Mouse (Mus musculus) fibroblast of lung, adult 2 months (primary cell): ENCODE data around the gene Lgalsl.
A peak's percentile ranks its signal among the peaks of the same experiment; 100 is the strongest.

Experiments used
- DNase-seq: peaks from one replicate; pipeline ENCODE4 v3.0.0-alpha.2; 2011; ENCODE audit warnings: low read depth

Lgalsl gene

DNA sequence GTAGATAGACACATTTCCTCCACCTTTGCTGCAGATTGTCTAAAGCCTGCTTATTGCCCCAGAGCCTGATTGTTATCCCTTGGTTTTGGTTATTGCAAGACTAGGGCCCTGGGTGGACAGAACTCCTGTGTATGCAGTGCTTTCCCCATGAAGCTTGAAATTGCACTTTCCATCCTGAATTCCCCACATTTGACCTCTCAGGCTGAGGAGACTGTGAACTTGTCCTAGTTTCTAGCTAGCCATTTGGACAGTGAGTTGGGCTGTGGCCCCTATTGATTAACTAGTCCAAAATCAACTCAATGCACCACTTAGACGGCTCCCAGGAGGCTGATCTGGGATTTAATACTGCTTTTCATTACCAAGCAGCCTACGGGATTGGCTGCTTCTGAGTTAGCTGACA is 6.9 kb downstream of the Lgalsl start:
- no peak for DNase-seq

DNA sequence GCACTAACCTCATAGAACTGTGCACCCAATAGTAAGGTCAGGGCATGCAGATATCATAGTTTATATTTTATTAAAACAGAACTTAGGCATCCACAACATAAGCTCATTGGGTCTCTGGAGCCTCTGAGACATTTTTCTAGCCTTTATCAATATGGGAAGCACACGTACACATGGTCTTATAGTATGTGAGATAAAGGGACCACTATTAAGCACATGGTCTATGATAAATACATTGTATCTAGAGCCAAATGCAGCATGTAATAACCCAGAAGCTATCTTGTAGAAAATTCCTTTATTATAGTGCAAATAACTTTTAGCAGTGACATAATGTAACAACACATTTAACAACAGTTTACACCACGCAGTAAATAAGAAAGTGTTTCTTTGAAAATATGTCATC is 7.6 kb downstream of the Lgalsl start:
- no peak for DNase-seq

GRCm38 (mm10) chr11:20821351-20821750 is 9.5 kb downstream of the Lgalsl start:
- DNase-seq: no peak

GRCm38 (mm10) chr11:20813901-20814523 is 16.8 kb downstream of the Lgalsl start:
- no peak for DNase-seq

DNA sequence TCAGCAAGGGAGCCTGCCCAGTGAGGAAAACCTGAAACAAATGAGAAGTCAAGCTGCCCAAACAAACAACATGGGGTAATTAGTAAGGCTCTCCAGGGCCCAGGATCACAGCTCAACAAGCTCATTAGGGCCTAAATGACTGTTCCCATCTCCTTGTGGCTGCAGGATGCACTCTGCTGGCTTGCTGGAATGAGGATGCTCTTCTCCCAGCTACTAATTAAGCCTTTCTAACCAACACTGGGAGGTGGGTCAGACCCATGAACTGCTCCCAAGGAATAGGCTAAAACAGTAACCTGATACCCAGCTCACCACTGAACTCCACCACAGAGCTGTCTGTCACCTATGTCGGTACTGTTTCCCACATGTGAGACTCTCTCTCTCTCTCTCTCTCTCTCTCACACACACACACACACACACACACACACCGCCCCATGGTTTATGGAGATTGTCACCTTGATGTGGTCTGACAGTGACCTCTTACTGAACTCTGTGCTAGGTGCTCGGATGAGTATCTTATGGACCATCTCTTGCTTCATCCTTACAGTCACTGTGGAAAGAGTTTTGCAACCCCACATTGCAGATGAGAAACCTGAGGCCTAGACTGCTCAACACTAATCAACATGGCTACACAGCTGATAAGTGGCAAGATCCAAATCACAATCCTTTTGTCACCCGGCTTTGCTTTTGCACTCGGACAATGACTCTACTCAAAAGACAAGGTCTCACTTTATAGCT is 18.5 kb downstream of the Lgalsl start:
- DNase-seq: no peak

GRCm38 (mm10) chr11:20806659-20807058 is 24.2 kb downstream of the Lgalsl start:
- DNase-seq: no peak

- DNase-seq: no peak
These were observed 25.1 kb downstream of the Lgalsl start for GRCm38 (mm10) chr11:20805604-20806249.

GRCm38 (mm10) chr11:20804416-20804815 is 26.4 kb downstream of the Lgalsl start:
- DNase-seq: no peak

DNA sequence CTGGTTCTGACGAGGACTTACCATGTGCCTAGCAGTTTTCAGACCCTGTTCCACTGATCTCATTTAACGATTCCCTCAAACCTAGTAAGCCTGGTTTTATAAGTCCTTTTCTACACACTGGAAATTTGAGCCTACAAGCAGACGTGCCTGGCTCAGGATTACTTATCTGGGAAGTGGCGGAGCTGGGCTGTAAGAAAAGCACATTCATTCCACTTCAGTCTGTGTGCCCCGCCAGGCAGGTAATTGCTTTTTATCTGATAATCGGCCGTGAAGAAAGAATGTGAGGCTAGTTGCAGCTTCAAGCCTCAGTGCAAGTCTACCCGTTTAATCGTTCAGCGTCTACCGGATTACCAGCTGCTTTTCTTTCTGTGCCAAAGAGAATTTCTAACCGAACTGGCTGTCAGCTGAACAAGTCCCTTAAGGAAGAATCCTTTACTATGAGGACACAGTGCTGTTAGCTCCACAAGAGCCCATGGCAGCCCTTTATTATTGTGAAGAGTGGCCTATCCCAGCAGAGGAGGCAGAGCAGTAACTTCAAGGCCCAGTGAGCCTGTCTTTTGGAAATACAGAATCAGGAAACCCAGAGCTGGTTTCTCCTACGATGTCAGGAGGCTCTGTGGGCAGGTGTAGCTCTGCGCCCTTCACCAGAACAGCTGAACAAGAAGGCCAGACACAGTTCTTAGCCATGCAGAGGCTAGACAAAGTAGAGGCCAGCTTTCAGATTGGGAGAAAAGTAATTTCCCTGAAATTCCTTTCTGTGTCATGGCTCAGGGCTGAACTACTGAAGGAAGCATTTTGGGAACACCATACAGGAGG is 30.4 kb downstream of the Lgalsl start:
- DNase-seq: no peak

DNA sequence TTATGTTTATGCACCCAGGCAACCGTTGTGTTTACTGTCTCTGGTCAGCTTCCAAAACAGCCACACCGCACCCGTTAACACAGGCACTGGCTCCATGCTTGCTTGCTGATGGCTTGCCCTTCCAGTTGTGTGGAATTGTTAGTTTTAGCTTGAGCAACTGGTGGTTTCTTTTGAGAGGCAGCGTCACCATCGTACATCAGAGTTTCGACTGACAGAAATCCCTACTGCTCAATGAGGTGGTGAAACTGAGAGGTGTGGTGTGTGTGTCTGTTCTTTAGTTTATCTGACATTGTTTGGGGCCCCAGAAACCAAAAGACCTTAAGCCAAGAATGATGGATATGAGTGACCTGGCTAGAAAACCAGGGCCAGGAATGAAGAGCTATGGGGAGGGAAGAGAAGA is 33.0 kb downstream of the Lgalsl start:
- no peak for DNase-seq

DNA sequence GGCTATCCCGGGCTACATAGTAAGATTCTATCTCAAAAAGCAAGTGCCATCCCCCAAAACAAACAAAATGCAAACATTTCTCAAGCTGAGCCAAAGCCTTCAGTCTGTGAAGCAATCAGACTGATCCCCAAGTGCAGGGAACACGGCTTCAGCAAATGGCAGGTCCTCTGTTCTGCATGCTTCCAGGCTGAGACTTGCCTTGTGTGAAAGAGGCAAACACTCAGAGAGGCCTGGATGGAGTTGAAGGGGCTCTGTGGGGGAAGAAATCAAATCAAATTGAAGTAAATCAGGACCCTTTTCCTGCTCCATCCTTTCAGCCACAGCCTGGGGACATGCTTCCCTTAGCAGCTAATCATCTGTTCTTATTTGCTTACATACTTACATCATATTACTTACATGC is 35.4 kb downstream of the Lgalsl start:
- no peak for DNase-seq

- no peak for DNase-seq
These were observed 36.0 kb downstream of the Lgalsl start for GRCm38 (mm10) chr11:20794913-20795254.

GRCm38 (mm10) chr11:20794196-20794912 is 36.5 kb downstream of the Lgalsl start:
- DNase-seq: peak; percentile 62

DNA sequence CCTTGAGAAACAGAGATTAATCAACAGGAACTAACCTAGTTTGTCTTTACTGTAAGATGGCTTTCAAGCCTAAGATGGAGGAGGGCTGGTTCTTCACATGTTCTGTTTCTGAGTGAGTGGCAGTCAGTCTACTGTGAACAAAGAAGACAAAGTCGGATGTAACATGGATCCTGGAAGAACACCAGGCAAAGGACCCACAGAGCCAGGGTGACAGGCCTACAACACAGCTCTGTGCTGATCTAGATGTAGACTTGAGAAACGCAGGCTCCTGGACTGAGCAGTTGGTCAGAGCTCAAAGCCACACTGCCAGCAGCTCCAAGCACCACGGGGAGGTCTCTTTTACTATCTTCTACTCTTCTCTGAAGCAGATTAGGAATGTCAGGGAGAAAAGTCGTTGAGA is 37.2 kb downstream of the Lgalsl start:
- DNase-seq: no peak

DNA sequence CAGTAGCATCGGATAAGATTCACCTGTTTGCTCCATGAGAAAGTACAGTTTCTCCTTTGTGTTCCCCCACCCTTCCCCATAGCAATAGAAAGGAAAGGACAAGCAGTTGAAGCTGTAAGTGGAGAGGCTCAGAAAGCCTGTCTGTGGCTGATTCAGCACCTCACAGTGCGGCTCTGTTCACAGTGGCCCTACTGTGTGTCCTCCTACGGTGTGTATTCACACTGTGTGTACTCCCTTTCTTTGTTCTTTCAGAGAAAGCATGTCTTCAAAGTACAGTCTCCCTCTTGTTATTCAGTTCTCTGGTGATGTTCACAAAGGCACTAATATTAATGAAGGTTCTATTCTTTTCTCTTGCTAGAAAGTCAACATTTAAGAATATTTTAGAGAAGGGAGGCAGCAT is 38.2 kb downstream of the Lgalsl start:
- DNase-seq: no peak

- DNase-seq: no peak
These were observed 39.5 kb downstream of the Lgalsl start for GRCm38 (mm10) chr11:20791334-20791733.

DNA sequence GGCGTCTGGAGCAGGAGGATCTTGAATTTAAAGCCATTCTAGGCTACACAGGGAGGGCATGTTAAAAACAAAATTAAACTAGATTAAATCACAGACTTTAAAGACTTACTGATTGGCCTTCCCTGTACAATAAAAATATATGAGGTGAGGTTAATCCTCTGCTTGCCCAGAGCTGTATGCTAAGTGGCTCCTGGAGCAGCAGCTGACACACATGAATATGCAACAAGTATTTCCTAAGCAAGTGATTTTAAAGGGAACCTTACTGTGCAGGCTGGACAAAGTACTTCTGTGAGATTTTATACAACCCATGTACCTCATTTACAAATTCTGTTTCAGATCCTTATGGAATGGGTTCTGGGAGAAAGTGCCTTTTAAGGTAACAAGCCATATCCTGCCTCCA is 41.8 kb downstream of the Lgalsl start:
- no peak for DNase-seq

DNA sequence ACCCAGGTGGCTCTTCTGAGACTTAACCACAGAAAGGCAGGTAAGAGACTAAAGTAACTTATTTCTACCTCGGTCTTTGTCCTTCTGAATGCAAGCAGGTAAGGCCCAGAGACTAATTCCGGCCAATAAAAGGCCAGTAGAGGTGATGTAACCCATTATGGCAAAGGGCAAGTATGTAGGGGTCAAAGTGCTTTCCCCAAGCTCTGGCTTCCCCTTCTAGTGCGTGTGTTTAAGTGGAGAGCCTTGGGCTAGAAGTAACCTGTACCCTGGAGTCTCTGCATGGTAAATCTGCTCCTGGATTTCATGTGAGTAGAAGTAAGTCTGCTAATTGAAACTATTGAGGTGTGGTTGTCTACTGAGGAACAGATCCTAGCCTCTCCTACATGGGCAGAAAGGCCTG is 42.8 kb downstream of the Lgalsl start:
- DNase-seq: no peak

DNA sequence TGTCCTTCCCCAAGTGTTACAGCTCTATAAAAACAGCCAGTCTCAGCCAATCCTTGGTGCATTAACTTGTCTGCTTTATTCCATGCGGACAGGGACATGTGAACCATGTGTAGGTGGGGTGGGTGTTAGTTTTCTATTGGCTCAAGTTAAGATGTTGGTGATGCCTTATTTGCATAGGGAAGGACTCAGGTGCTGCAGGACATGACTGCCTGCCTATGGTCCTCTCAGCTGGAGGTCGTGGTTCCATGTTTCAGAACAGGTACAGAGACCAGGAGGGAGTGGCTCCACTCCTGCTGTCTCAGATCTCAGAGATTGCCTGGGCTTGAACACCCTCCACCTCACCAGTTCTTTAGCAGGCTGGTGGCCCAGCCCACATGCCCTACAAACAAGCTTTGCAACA is 44.7 kb downstream of the Lgalsl start:
- DNase-seq: no peak

DNA sequence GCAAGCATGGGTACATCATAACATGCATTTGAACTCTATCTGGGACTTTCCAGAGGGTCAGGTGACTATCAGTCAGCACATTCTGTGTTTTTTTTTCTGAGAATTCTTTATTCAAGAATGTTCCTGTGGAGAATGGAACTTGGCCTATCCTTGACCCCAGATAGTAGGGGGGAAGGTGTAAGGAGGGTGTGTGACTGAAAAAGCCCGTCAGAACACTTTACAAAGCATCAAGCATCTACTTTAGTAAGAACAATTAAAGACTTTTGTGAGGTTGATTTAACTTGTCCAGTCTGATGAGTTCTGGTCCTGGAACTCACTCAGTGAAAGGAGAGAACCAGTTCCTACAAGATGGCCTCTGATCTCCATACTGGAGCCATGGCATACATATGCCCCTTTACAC is 45.7 kb downstream of the Lgalsl start:
- DNase-seq: no peak

- DNase-seq: no peak
These were observed 46.1 kb downstream of the Lgalsl start for GRCm38 (mm10) chr11:20784776-20785175.

GRCm38 (mm10) chr11:20783467-20783866 is 47.4 kb downstream of the Lgalsl start:
- DNase-seq: no peak
